Mouse (Mus musculus) CH12.LX (cell line): ENCODE measurements around the gene St5. TPM values are rescaled to one million over a fixed set of nuclear protein-coding genes. Genes with fewer than 3 reads are reported as not detected.

ENCODE experiments used
- DNase-seq: peaks from one replicate; pipeline ENCODE4 v3.0.0-alpha.2; 2013; ENCODE audit errors: extremely low read depth
- H3K27ac ChIP-seq: 2 replicates; pipeline ENCODE4 v1.5.1; 2012; ENCODE audit warnings: low read depth, mild to moderate bottlenecking, control low read depth, moderate library complexity; ENCODE audit not compliant: insufficient read depth
- H3K27me3 ChIP-seq: replicated peaks from 2 replicates; pipeline ENCODE3; 2012; ENCODE audit warnings: inconsistent platforms
- H3K36me3 ChIP-seq, 2 experiments: replicated peaks in 1 of 2; 2 replicates each; pipeline versions ENCODE3 to v1.6.1; 2012; ENCODE audit warnings: inconsistent platforms in 1 of 2, low read length in 1 of 2, mild to moderate bottlenecking in 1 of 2, mixed read lengths in 1 of 2, moderate library complexity in 1 of 2; ENCODE audit not compliant: control insufficient read depth in 1 of 2, insufficient read depth in 1 of 2
- H3K4me1 ChIP-seq, 2 experiments: 2 replicates each; pipeline ENCODE4 v1.6.1; 2012; ENCODE audit warnings: inconsistent platforms in 1 of 2, moderate library complexity in 1 of 2; ENCODE audit not compliant: insufficient read depth in 2 of 2, control insufficient read depth in 1 of 2
- H3K4me2 ChIP-seq: 2 replicates; pipeline ENCODE4 v1.6.1; 2012; ENCODE audit warnings: low read depth, mild to moderate bottlenecking, control low read depth; ENCODE audit not compliant: poor library complexity, insufficient read depth, severe bottlenecking
- H3K4me3 ChIP-seq, 3 experiments: fragments of 150-350 bp in 1 of 3; sonication (generic) in 1 of 3; replicated peaks in 1 of 3; 2 replicates each; pipeline versions ENCODE3 to v1.5.1; 2011 to 2012; ENCODE audit warnings: low read depth in 2 of 3, low read length in 2 of 3, mild to moderate bottlenecking in 2 of 3, moderate library complexity in 2 of 3, control low read depth in 1 of 3, improper control_type of control experiment in 1 of 3, inconsistent platforms in 1 of 3, mixed read lengths in 1 of 3; ENCODE audit not compliant: poor library complexity in 1 of 3
- H3K79me2 ChIP-seq: replicated peaks from 2 replicates; pipeline ENCODE4 v1.6.1; 2012; ENCODE audit warnings: mild to moderate bottlenecking, moderate library complexity; ENCODE audit not compliant: control insufficient read depth, poor library complexity, insufficient read depth, severe bottlenecking; ENCODE audit errors: extremely low read depth
- H3K9ac ChIP-seq: 2 replicates; pipeline ENCODE4 v1.6.1; 2012; ENCODE audit warnings: low read depth, mild to moderate bottlenecking, control low read depth, moderate library complexity; ENCODE audit not compliant: insufficient read depth
- H3K9me3 ChIP-seq: replicated peaks from 2 replicates; pipeline ENCODE3; 2012; ENCODE audit warnings: low read length, inconsistent platforms, mixed read lengths
- CHD2 ChIP-seq: IDR thresholded peaks from 2 replicates; pipeline ENCODE4 v1.6.1; 2011; ENCODE audit warnings: low read length, improper control_type of control experiment
- CTCF ChIP-seq, 2 experiments: IDR thresholded peaks in 1 of 2; conservative IDR thresholded peaks in 1 of 2; 2 replicates each; pipeline ENCODE4 v1.5.1; 2011 to 2012; ENCODE audit warnings: low read depth in 2 of 2, low read length in 2 of 2, improper control_type of control experiment in 1 of 2, inconsistent platforms in 1 of 2, mild to moderate bottlenecking in 1 of 2, moderate library complexity in 1 of 2
- E2F4 ChIP-seq: IDR thresholded peaks from 2 replicates; pipeline ENCODE4 v1.6.1; 2011; ENCODE audit warnings: low read depth, low read length, improper control_type of control experiment; ENCODE audit not compliant: insufficient replicate concordance
- ELF1 ChIP-seq: IDR thresholded peaks from 2 replicates; pipeline ENCODE4 v1.6.1; 2014; ENCODE audit warnings: low read depth, mild to moderate bottlenecking, inconsistent platforms, low read length, improper control_type of control experiment
- EP300 ChIP-seq: IDR thresholded peaks from 2 replicates; pipeline ENCODE4 v1.6.1; 2011; ENCODE audit warnings: low read length, improper control_type of control experiment
- ETS1 ChIP-seq: conservative IDR thresholded peaks from 2 replicates; pipeline ENCODE4 v1.6.1; 2012; ENCODE audit warnings: low read depth, mild to moderate bottlenecking, inconsistent platforms, low read length, improper control_type of control experiment, moderate library complexity
- JUND ChIP-seq: conservative IDR thresholded peaks from 2 replicates; pipeline ENCODE4 v1.6.1; 2011; ENCODE audit warnings: low read depth, low read length, improper control_type of control experiment
- MAFK ChIP-seq: IDR thresholded peaks from 2 replicates; pipeline ENCODE4 v1.6.1; 2011; ENCODE audit warnings: low read length, improper control_type of control experiment; ENCODE audit not compliant: insufficient replicate concordance
- NELFE ChIP-seq: IDR thresholded peaks from 2 replicates; pipeline ENCODE4 v1.6.1; 2011; ENCODE audit warnings: low read depth, low read length, improper control_type of control experiment
- NRF1 ChIP-seq: IDR thresholded peaks from 2 replicates; pipeline ENCODE4 v1.6.1; 2014; ENCODE audit warnings: low read depth, mild to moderate bottlenecking, inconsistent platforms, low read length, improper control_type of control experiment, moderate library complexity
- POLR2A ChIP-seq: IDR thresholded peaks from 2 replicates; pipeline ENCODE4 v1.6.1; 2011; ENCODE audit warnings: low read depth, mild to moderate bottlenecking, improper control_type of control experiment, low read length
- RAD21 ChIP-seq: IDR thresholded peaks from 2 replicates; pipeline ENCODE4 v1.6.1; 2011; ENCODE audit warnings: low read depth, mild to moderate bottlenecking, low read length, improper control_type of control experiment, moderate library complexity
- RCOR1 ChIP-seq: conservative IDR thresholded peaks from 2 replicates; pipeline ENCODE4 v1.6.1; 2012; ENCODE audit warnings: low read depth, mild to moderate bottlenecking, inconsistent platforms, low read length, improper control_type of control experiment
- SIN3A ChIP-seq: IDR thresholded peaks from 2 replicates; pipeline ENCODE4 v1.6.1; 2012; ENCODE audit warnings: low read length, improper control_type of control experiment, inconsistent platforms
- SMC3 ChIP-seq: IDR thresholded peaks from 2 replicates; pipeline ENCODE4 v1.6.1; 2011; ENCODE audit warnings: low read depth, low read length, improper control_type of control experiment
- TCF12 ChIP-seq: IDR thresholded peaks from 2 replicates; pipeline ENCODE4 v1.6.1; 2014; ENCODE audit warnings: low read depth, mild to moderate bottlenecking, inconsistent platforms, low read length, improper control_type of control experiment
- UBTF ChIP-seq: IDR thresholded peaks from 2 replicates; pipeline ENCODE4 v1.6.1; 2012; ENCODE audit warnings: low read depth, mild to moderate bottlenecking, inconsistent platforms, low read length, improper control_type of control experiment, moderate library complexity
- USF1 ChIP-seq: IDR thresholded peaks from 2 replicates; pipeline ENCODE4 v1.6.1; 2014; ENCODE audit warnings: low read depth, mild to moderate bottlenecking, inconsistent platforms, low read length, improper control_type of control experiment
- USF2 ChIP-seq: conservative IDR thresholded peaks from 2 replicates; pipeline ENCODE4 v1.6.1; 2011; ENCODE audit warnings: low read depth, low read length, improper control_type of control experiment
- ZC3H11A ChIP-seq: IDR thresholded peaks from 2 replicates; pipeline ENCODE4 v1.6.1; 2012; ENCODE audit warnings: low read depth, mild to moderate bottlenecking, inconsistent platforms, low read length, improper control_type of control experiment
- ZMIZ1 ChIP-seq: IDR thresholded peaks from 2 replicates; pipeline ENCODE4 v1.6.1; 2012; ENCODE audit warnings: low read depth, mild to moderate bottlenecking, inconsistent platforms, low read length, improper control_type of control experiment
- dilution Hi-C: fragments of 300-500 bp; cut with MboI; formaldehyde crosslinking; loops from 2 replicates; pipeline ENCODE4 v1.14.3; 2020; ENCODE audit warnings: low sequenced_read_pairs; ENCODE audit not compliant: extremely low pct_unique_long_range_greater_than_20kb, extremely low pct_ligation_motif_present
- in situ Hi-C: fragments of 300-500 bp; cut with MboI; formaldehyde crosslinking; loops from 3 replicates; pipeline ENCODE4 v1.14.3; 2019; ENCODE audit warnings: low sequenced_read_pairs, low pct_ligation_motif_present, low pct_unique_long_range_greater_than_20kb, mixed read lengths
- polyA plus RNA-seq: library from polyadenylated mRNA; unstranded; fragments of >175 nt; gene quantifications from 2 replicates; pipeline ENCODE4 v1.2.1, GENCODE M21; 2012; ENCODE audit warnings: low read depth; ENCODE audit not compliant: insufficient read length
- total RNA-seq, 2 experiments: library from RNA; depleted of rRNA; stranded (reverse); fragments of 300-350 nt in 1 of 2; fragments of >200 nt in 1 of 2; gene quantifications; 2 replicates each; pipeline ENCODE4 v1.2.3; 2012 to 2014

St5 gene
- total and polyA plus RNA-seq, 3 experiments = 1.3 to 3.4 (median 1.6) TPM

- H3K4me1 ChIP-seq = peaks cover 6 to 16% of the 10 kb centered on the region in 2 experiments; a peak in 3 of 4 replicates
- no peak overlapping the region for H3K27ac ChIP-seq
- no peaks in the 10 kb centered on the region for H3K27me3 ChIP-seq
- no peak overlapping the region for H3K4me2 ChIP-seq
- no peak for DNase-seq
- H3K36me3 ChIP-seq = no peaks in the 10 kb centered on the region
- H3K79me2 ChIP-seq = no peaks in the 10 kb centered on the region
- TF ChIP-seq SIN3A (no peak), ZMIZ1 (no peak), ETS1 (no peak), MAFK (no peak), CTCF (conservative IDR thresholded peaks at IDR 0.05 in 1 of 2, IDR thresholded peaks at IDR 0.05 in 1 of 2; ENCODE audit: low read depth in 2 of 2, low read length in 2 of 2) (no peak)
- no peak overlapping the region for H3K4me3 ChIP-seq
- dilution Hi-C loops (no loop called here), in situ Hi-C loops (loop anchor here (5.0 kb wide), 1 partner anchor 93 kb away; no protein-coding TSS in a partner anchor)
- H3K9ac ChIP-seq = no peak overlapping the region
- no peaks in the 10 kb centered on the region for H3K9me3 ChIP-seq
Measured at GRCm38 (mm10) chr7:109620288-109620687, 83.1 kb downstream of the St5 start.

- TF ChIP-seq USF1 = no peak
- no peak for TF ChIP-seq EP300
- TF ChIP-seq NELFE = no peak
- TF ChIP-seq RAD21 = peak; percentile 77
- TF ChIP-seq SIN3A = no peak
- no peak for TF ChIP-seq TCF12
- no peak for TF ChIP-seq POLR2A
- peak; percentile 87 for TF ChIP-seq CTCF (conservative IDR thresholded peaks at IDR 0.05 in 1 of 2, IDR thresholded peaks at IDR 0.05 in 1 of 2; ENCODE audit: low read depth in 2 of 2, low read length in 2 of 2)
- peak; percentile 84 for TF ChIP-seq SMC3
- no peak for TF ChIP-seq JUND
- TF ChIP-seq NRF1 = no peak
- TF ChIP-seq MAFK = no peak
- no peak for TF ChIP-seq ELF1
- no peak for TF ChIP-seq E2F4
- TF ChIP-seq USF2 = no peak
- no peak for TF ChIP-seq ZC3H11A
- no peak for TF ChIP-seq UBTF
- TF ChIP-seq RCOR1 = no peak
- no peak for TF ChIP-seq CHD2
- Histone ChIP-seq H3K4me3 (no peak overlapping the region), H3K27ac (no peak overlapping the region), H3K4me1 (peaks cover 3 to 17% of the 10 kb centered on the region in 2 experiments; a peak in 3 of 4 replicates), H3K9me3 (no peaks in the 10 kb centered on the region), H3K4me2 (no peak overlapping the region), H3K79me2 (no peaks in the 10 kb centered on the region), H3K36me3 (no peaks in the 10 kb centered on the region), H3K9ac (no peak overlapping the region), H3K27me3 (no peaks in the 10 kb centered on the region)
- in situ Hi-C loops (no loop called here), dilution Hi-C loops (no loop called here)
- DNase-seq = peak; percentile 68
Measured at GRCm38 (mm10) chr7:109618721-109619120, 84.7 kb downstream of the St5 start.
